Mouse (Mus musculus) cerebellum, adult 2 months (tissue): ENCODE data around the gene Pdia2.

Experiments
- CTCF ChIP-seq: fragments of 200-500 bp; IDR thresholded peaks from 2 replicates; pipeline ENCODE4 v1.5.1; 2011; ENCODE audit warnings: low read depth, mild to moderate bottlenecking, control low read depth, low read length, moderate library complexity, borderline replicate concordance; ENCODE audit not compliant: insufficient read depth
- POLR2A ChIP-seq: fragments of 200-500 bp; IDR thresholded peaks from 2 replicates; pipeline ENCODE4 v1.6.1; 2011; ENCODE audit warnings: low read length, control low read depth, borderline replicate concordance; ENCODE audit not compliant: insufficient read depth

DNA sequence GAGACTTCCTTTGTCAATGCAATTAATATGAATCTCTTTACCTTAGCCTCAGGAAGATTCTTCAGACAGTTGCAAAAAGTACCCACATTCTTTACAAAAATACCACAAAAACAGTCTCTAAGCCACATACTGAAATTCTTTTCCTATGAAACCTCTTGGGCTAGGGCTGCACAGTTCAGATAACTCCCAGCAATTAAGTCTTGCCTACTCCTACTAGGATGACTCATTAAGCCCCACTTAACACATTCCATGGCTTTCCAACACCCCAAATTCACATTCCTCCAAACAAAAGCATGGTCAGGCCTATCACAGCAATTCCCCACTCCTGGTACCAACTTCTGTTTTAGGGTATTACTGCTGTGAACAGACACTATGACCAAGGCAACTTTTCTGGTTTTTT lies 20.3 kb downstream of the Pdia2 start:
- TF ChIP-seq CTCF (no peak), POLR2A (no peak)
